Mouse (Mus musculus): ENCODE data around the gene Stx6.

DNA sequence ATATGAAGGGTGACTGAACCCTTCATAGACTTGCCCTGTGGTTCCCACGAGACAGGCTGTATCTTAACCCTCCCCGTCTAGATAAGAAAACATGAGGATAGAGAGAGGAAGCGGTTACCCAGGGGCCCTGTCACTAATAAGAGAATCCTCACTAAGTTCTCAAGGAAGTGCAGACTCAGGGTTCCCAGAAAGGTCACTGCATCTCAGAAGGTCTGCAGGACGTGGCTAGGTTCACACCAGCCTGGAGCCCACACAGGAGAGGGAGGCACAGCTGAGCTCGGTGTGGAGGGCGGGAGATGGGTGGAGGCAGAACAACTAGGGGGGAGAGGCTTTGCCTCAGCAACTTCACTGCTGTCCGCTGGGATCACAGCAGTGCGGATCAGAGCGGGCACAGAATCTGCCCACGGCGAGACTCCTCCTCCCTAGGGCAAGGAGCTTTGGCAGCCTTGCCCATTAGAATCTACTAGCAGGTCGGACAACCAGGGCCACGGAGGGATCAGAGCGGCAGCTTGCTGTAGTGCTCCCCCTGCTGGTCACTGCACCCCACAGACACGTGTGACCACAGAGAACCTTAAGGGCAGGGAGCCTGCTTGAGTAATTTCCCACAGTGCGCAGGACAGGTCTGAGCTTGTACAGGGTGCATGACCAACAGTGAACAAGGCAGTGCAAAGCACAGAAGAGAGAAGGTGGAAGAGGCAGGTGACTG, 65.5 kb downstream of the Stx6 start:
- peak; percentile 99 for TF ChIP-seq CTCF (conservative IDR thresholded peaks at IDR 0.05; ENCODE audit: insufficient read depth, insufficient read length, low read depth, low read length)
- no peak for TF ChIP-seq POLR2A (IDR thresholded peaks at IDR 0.05; ENCODE audit: low read depth, low read length)
